Mouse (Mus musculus) spleen, adult 2 months (tissue): Measurements from ENCODE around the gene Cpxm1.

Source experiments
- CTCF ChIP-seq: fragments of 200-500 bp; IDR thresholded peaks from 2 replicates; pipeline ENCODE4 v1.5.1; 2011; ENCODE audit warnings: mild to moderate bottlenecking, inconsistent platforms; ENCODE audit not compliant: insufficient read depth, insufficient read length, insufficient replicate concordance; ENCODE audit errors: extremely low read depth
- POLR2A ChIP-seq: fragments of 200-500 bp; IDR thresholded peaks from 2 replicates; pipeline ENCODE4 v1.6.1; 2011; ENCODE audit warnings: low read depth, low read length, inconsistent platforms

DNA sequence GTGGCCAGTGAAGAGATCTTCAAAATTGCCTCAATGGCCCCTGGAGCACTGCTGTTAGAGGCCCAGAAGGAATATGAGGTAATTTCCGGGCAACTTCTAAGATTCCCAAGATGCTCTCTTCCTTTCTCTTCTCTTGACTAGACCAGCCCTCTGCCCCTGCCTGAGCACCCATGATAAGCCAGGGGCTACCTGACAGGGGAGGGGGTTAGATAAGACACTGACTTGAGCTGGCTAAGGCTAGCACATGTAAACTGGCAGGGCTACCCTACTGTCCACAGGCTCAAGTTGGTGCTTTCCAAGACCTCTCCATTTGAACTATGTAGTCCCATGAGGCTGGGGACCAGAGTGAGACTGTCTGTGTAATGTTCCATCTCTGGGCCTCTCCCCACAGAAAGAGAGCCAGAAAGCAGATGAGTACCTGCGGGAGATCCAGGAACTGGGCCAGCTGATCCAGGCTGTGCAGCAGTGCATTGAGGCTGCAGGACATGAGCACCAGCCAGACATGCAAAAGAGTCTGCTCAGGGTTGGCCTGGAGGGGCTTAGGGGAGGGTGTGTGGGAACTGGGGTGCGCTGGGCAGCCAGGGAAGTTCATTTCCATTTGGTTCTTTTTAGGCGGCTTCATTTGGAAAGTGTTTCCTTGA, 42.6 kb upstream of the Cpxm1 start:
- no peak for TF ChIP-seq CTCF
- TF ChIP-seq POLR2A: no peak
